Mouse (Mus musculus) liver, embryonic 12.5 days (tissue): ENCODE measurements around the gene Sox5. TPM values are rescaled to one million over a fixed set of nuclear protein-coding genes. Genes with fewer than 3 reads are reported as not detected.
"Not testable (repeated sequence)": the region's sequence is repeated elsewhere in the genome, so short reads cannot be mapped to it uniquely, and the experiment has no call there.

Experiments used
- ATAC-seq: fragments of 200-750 bp; cut with Nextera tagmentation; 2 replicates; pipeline ENCODE4 v1.8.0; 2017; ENCODE audit warnings: moderate number of reproducible peaks, mild to moderate bottlenecking, moderate library complexity
- H3K27ac ChIP-seq: fragments of 300-500 bp; sonication (generic); 2 replicates; pipeline ENCODE4 v1.5.1; 2016; ENCODE audit warnings: mild to moderate bottlenecking
- H3K27me3 ChIP-seq: fragments of 300-500 bp; sonication (generic); replicated peaks from 2 replicates; pipeline ENCODE4 v1.6.1; 2016; ENCODE audit warnings: mild to moderate bottlenecking, moderate library complexity
- H3K36me3 ChIP-seq: fragments of 300-500 bp; sonication (generic); 2 replicates; pipeline ENCODE4 v1.6.1; 2016; ENCODE audit warnings: mild to moderate bottlenecking, moderate library complexity
- H3K4me1 ChIP-seq: fragments of 300-500 bp; sonication (generic); 2 replicates; pipeline ENCODE4 v1.6.1; 2016
- H3K4me2 ChIP-seq: fragments of 300-500 bp; sonication (generic); 2 replicates; pipeline ENCODE4 v1.6.1; 2016; ENCODE audit warnings: mild to moderate bottlenecking, moderate library complexity
- H3K4me3 ChIP-seq: fragments of 300-500 bp; sonication (generic); 2 replicates; pipeline ENCODE4 v1.5.1; 2016; ENCODE audit warnings: mild to moderate bottlenecking, moderate library complexity
- H3K9ac ChIP-seq: fragments of 300-500 bp; sonication (generic); 2 replicates; pipeline ENCODE4 v1.6.1; 2016; ENCODE audit warnings: mild to moderate bottlenecking, moderate library complexity
- H3K9me3 ChIP-seq: fragments of 300-500 bp; sonication (generic); replicated peaks from 2 replicates; pipeline ENCODE4 v1.6.1; 2016; ENCODE audit warnings: mild to moderate bottlenecking, moderate library complexity
- WGBS: fragments of 180-500 bp; shearing (Covaris S2); methylation state at CpG from one replicate; pipeline ENCODE4 v1.1.7; 2016; ENCODE audit not compliant: insufficient replicate concordance; 5-methylcytosine and 5-hydroxymethylcytosine counted together
- polyA plus RNA-seq: library from polyadenylated mRNA; unstranded; fragments of >200 nt; fragmentation: Nextera tagmentation; extraction: Ambion mirVana; gene quantifications from 2 replicates; pipeline ENCODE4 v1.2.1, GENCODE M21; 2016

Gene Sox5
- polyA plus RNA-seq, 1 experiment from 2014 or later: 6.2 TPM

DNA sequence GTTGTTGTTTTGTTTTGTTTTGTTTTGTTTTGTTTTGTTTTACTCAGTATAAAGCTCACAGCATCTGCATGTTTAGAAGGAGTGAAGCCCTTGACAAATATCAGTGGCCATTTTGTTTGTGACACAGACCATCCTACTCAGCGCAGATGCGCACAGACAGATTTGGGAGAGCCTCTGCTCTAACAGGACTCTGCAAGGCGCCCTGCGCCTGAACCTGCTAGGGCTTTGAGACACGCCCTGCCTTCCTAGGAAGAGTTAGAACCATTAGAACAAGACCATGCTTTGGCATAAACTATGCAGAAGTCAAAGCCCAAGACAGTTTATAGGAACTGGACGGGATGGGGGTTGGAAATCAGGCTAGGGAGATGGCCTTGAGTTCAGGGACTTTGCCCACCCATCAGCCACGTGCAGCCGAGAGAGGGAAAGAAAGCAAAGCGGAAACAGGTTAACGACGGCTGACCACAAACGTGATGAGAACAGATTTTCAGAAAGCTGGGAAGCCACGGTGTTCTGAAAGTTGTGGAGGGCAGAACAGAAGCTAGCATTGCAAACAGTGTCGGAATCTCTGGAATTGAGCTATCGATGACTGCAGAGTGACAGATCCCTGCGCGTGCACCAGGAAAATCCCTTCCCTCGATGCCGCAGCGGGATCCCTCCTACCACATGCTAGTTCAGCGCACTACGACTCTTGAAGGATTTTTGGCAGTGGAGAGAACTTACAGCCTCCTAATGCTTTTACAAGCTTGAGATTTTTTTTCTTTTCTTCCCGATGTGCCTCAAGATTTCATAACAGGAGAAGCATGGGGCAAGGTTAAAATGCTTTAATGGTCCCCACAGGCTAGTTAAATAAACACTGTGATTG lies 482.9 kb downstream of the Sox5 start:
- Histone ChIP-seq H3K4me1 (no peaks in the 10 kb centered on the region), H3K27me3 (no peaks in the 10 kb centered on the region), H3K9ac (no peak overlapping the region), H3K4me2 (no peak overlapping the region), H3K4me3 (no peak overlapping the region), H3K9me3 (peaks cover 13% of the 10 kb centered on the region), H3K36me3 (no peaks in the 10 kb centered on the region), H3K27ac (no peak overlapping the region)
- WGBS: 72% methylated on average over 23 of the region's 23 CpGs
- ATAC-seq: no peak

DNA sequence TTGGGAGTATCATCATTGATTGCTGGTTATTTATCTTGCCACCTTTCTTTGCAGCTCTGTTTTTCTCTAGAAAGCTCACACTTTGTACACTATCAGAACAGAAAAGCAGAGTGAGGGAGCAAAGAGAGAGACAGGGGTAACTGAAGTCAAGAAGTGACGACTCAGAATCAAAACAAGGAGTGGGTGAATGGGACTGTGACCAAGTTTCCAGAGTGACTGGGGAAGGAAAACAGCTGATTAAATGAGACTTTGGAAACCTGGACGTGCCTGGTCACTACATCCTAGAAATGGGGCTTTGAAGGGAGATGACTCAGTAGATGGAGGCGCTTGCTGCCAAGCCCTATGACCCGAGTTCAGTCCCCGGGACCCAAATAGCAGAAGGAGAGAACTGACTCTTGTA lies 483.9 kb downstream of the Sox5 start:
- Histone ChIP-seq H3K4me2 (no peak overlapping the region), H3K9me3 (peaks cover 13% of the 10 kb centered on the region), H3K27me3 (no peaks in the 10 kb centered on the region), H3K9ac (no peak overlapping the region), H3K27ac (no peak overlapping the region), H3K36me3 (no peaks in the 10 kb centered on the region), H3K4me1 (no peaks in the 10 kb centered on the region), H3K4me3 (no peak overlapping the region)
- WGBS: 66% methylated on average over 5 of the region's 5 CpGs
- no peak for ATAC-seq

DNA sequence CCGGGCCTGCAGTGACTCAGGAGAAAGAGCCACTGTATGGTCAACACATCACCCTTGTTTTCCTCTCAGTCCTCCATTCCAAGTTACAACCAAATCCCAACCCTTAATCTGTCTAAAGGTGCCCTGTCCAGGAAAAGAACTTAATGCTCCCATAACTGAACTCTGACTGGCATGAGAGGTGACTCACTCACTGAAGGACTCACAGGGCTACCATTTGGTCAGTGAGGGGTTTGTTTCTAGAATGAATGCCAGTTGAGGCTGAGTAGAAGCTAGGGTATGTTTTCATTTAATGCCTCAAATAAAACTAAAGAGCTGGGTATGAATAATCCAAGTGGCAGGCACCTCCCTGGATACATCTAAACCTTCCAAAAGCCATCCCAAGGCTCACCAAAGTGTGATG lies 484.6 kb downstream of the Sox5 start:
- no peak overlapping the region for H3K4me3 ChIP-seq
- H3K27ac ChIP-seq: no peak overlapping the region
- 88% methylated on average over 1 of the region's 1 CpGs for WGBS
- H3K9ac ChIP-seq: no peak overlapping the region
- no peaks in the 10 kb centered on the region for H3K27me3 ChIP-seq
- peaks cover 10% of the 10 kb centered on the region for H3K9me3 ChIP-seq
- H3K4me2 ChIP-seq: no peak overlapping the region
- no peaks in the 10 kb centered on the region for H3K4me1 ChIP-seq
- no peaks in the 10 kb centered on the region for H3K36me3 ChIP-seq
- no peak for ATAC-seq

DNA sequence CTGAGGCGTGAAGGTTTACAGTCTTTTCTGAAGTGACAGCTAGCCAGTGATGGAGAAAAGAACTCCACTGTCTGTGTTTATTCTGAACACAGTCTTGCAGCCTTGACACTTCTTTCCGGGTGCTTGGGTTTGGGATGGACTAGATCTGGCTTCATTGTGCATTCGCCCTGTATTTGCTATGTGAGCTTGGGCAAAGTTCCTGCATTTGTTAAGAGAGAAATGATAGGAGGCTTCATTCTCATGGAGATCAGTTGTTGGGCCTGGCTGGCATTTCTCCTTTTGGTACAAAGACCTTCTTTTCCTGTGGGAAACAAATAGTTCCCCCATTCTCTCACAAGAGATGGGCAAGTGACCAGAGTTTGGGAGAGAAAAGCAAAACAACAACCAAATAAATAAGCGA lies 490.3 kb downstream of the Sox5 start:
- Histone ChIP-seq H3K9ac (no peak overlapping the region), H3K9me3 (peaks cover 10% of the 10 kb centered on the region), H3K4me1 (no peaks in the 10 kb centered on the region), H3K36me3 (no peaks in the 10 kb centered on the region), H3K27ac (no peak overlapping the region), H3K4me2 (no peak overlapping the region), H3K27me3 (no peaks in the 10 kb centered on the region), H3K4me3 (no peak overlapping the region)
- ATAC-seq: no peak
- 61% methylated on average over 4 of the region's 4 CpGs for WGBS

DNA sequence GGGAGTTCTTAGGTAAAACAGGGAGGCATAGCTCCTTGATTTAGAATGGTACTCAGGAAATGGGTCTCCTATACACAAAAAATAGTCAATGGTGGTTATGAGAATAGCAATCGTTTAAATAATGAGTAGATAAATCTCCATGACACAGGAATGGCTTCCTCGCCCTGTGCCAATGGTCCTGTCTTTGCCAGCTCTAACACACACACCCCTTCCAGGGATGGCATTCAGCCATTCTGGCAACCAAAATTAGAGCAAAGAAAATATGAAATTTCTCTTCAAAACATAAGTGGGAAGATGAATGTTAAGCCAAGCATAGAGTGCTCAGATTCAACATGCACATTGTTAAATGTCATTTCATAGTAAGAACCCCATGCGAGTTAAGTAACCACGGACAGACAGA lies 495.7 kb downstream of the Sox5 start:
- Histone ChIP-seq H3K4me3 (no peak overlapping the region), H3K4me1 (no peaks in the 10 kb centered on the region), H3K27ac (no peak overlapping the region), H3K27me3 (no peaks in the 10 kb centered on the region), H3K9me3 (no peaks in the 10 kb centered on the region; the same call in 1 of the 2 replicates), H3K36me3 (no peaks in the 10 kb centered on the region), H3K4me2 (no peak overlapping the region), H3K9ac (no peak overlapping the region)
- WGBS: 71% methylated on average over 4 of the region's 4 CpGs
- ATAC-seq: no peak

DNA sequence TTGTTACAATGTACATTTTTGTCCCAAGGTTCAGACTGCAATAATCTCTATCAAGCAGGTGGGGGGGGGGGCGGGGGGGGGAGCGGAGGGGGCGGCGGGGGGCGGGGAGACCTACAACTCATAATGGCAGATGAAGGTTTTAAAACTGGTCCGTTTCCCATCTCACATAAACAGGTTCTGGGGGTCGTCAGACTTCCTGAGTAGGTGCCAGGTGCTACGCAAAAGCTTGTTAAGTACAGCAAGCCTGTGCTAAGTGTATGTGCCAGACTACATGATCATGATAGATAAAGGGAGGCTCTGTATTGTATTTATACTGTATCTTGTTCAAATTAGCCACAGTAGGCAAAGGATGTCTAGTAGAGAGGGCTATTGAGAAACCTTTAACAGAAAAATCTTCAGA lies 498.6 kb downstream of the Sox5 start:
- Histone ChIP-seq H3K9ac (no peak overlapping the region), H3K27me3 (no peaks in the 10 kb centered on the region), H3K4me1 (no peaks in the 10 kb centered on the region), H3K4me3 (no peak overlapping the region), H3K27ac (no peak overlapping the region), H3K36me3 (no peaks in the 10 kb centered on the region), H3K9me3 (no peaks in the 10 kb centered on the region; the same call in 1 of the 2 replicates), H3K4me2 (no peak overlapping the region)
- ATAC-seq: no peak
- WGBS: 74% methylated on average over 4 of the region's 8 CpGs

DNA sequence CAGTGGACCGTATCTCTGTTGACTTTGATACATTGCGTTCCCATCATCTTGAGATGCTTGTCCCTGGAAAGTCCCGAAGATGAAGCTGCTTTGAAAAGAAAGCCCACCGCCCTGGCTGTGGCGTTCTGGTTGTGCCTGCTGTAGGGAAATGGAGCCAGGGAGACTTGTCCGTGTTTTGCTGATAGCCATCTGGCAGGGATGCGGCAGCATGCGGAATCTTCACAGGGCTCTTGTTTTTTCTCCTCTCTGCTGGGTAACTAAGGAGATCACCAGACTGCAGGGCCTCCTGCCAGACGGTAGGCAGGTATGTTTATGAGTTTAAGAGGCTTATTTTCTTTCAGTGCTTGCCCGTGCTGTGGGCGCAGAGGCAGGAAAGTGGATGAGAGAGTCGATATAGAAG lies 499.0 kb downstream of the Sox5 start:
- WGBS: 72% methylated on average over 12 of the region's 12 CpGs
- no peak overlapping the region for H3K27ac ChIP-seq
- H3K4me3 ChIP-seq: no peak overlapping the region
- no peak for ATAC-seq
- H3K4me2 ChIP-seq: no peak overlapping the region
- H3K36me3 ChIP-seq: no peaks in the 10 kb centered on the region
- no peak overlapping the region for H3K9ac ChIP-seq
- H3K9me3 ChIP-seq: no peaks in the 10 kb centered on the region; the same call in 1 of the 2 replicates
- no peaks in the 10 kb centered on the region for H3K4me1 ChIP-seq
- H3K27me3 ChIP-seq: no peaks in the 10 kb centered on the region

DNA sequence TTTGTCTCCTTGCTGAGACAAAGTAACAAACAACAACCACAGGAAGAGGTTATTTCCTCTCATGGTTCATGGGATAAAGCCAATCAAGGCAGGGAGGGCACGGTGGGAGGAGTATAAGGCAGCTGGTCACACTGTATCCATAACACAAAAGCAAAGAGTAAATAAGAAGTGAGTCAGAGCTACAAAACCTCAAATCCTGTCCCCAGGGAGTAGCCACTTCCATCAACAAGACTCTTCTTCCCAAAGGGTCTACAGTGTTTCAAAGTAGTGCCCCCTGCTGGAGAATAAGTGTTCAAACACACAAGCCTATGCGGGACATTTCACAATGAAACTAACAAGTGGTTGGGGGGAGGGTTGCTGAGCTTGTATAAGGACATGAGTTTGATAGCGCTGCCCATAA lies 500.1 kb downstream of the Sox5 start:
- no peak overlapping the region for H3K4me3 ChIP-seq
- ATAC-seq: no peak

DNA sequence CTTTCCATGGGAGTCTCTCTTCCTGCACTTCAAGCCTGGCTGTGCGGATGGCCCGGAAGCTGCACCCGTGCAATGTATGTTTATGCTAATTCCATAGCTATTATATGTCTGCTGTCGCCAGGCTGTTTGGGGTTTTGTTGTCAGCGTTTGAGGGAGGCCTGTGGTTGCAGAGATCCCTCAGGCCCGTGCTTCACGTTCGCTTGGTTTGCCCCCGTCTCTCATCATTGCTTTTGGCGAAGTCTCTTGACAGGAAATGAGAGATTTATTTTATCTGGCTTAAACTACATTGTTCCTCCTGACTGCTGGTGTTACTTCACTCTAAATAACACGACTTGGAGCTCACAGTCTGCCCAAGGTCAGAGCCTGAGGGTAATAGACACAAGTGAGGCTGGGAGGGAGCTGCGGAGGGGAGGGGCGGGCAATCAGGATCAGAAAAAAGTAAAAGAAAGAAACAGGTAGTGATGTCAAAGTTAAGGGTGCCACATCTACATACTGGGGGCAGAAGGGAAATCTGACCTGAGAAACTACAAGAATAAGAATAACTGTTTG lies 503.2 kb downstream of the Sox5 start:
- ATAC-seq: no peak
- Histone ChIP-seq H3K27ac (no peak overlapping the region), H3K4me3 (no peak overlapping the region), H3K4me1 (no peaks in the 10 kb centered on the region), H3K27me3 (no peaks in the 10 kb centered on the region), H3K9ac (no peak overlapping the region), H3K36me3 (no peaks in the 10 kb centered on the region), H3K9me3 (no peaks in the 10 kb centered on the region; the same call in 1 of the 2 replicates), H3K4me2 (no peak overlapping the region)
- WGBS: 59% methylated on average over 13 of the region's 13 CpGs

More for the DNA sequence above, 500.1 kb downstream of the Sox5 start:
- Histone ChIP-seq H3K4me1 (no peaks in the 10 kb centered on the region), H3K36me3 (no peaks in the 10 kb centered on the region), H3K27ac (no peak overlapping the region), H3K9me3 (no peaks in the 10 kb centered on the region; the same call in 1 of the 2 replicates), H3K27me3 (no peaks in the 10 kb centered on the region), H3K9ac (no peak overlapping the region), H3K4me2 (no peak overlapping the region)
- 70% methylated on average over 3 of the region's 3 CpGs for WGBS

DNA sequence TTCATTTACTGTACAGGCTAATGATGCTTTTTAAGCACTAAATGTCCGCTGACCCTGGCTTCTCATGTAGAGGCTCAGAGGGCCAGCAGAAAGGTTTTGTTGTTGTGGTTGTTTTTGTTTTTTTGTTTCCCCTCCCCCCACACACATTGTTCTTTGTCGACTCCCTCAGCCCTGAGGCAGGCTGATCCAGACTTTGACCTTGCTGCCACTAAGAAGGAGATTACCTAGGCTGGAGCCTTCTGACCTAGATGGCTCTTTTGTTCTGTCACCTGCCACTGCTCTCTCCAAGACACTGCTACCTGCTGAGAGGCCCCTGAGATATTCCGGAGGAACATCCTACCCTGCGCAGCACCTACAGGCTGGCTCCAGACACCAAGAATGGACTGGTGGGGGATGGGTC lies 508.4 kb downstream of the Sox5 start:
- H3K4me2 ChIP-seq, H3K4me1 ChIP-seq, H3K4me3 ChIP-seq, H3K9ac ChIP-seq, H3K27ac ChIP-seq, H3K27me3 ChIP-seq, ATAC-seq, H3K9me3 ChIP-seq, H3K36me3 ChIP-seq: not testable (repeated sequence)
- WGBS: 57% methylated on average over 4 of the region's 4 CpGs

DNA sequence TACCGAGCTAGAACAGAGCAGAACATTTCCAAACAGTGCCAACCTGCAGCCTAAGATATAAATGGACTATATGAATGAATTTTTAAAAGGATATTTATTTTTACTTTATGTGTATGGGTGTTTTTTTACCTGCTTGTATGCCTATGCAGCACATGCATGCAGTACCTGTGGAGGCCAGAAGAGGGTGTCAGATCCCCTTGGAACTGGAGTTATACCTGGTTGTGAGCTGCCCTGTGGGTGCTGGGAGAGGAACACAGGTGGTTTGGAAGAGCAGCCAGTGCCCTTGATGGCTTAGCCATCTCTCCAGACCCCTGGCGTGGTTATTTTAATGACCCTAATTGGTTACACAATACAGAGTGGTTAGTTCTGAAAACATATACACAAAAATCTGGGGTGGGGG lies 510.5 kb downstream of the Sox5 start:
- WGBS: 73% methylated on average over 2 of the region's 2 CpGs
- no peaks in the 10 kb centered on the region for H3K9me3 ChIP-seq
- ATAC-seq: no peak
- no peaks in the 10 kb centered on the region for H3K36me3 ChIP-seq
- H3K4me1 ChIP-seq: no peaks in the 10 kb centered on the region
- H3K4me3 ChIP-seq: no peak overlapping the region
- H3K27ac ChIP-seq: no peak overlapping the region
- no peaks in the 10 kb centered on the region for H3K27me3 ChIP-seq
- no peak overlapping the region for H3K9ac ChIP-seq
- no peak overlapping the region for H3K4me2 ChIP-seq

DNA sequence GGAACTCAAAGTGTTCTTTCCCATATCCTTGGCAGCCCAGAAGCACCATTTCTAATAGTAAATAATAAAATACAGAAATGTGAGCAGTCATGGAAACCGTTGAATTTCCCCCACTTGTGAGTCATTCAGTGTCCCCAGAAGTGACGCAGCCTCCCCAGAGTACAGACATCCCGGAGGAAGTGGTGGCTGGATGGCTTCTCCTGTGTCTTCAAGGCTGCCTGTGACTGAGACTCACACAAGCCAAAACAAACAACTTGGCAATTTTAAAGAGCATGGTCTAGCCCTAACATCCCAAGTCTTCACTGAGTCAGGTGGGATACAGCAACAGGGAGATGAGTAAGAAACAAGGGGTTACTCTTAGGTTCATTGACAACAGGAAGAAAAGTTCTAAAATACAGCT lies 511.5 kb downstream of the Sox5 start:
- Histone ChIP-seq H3K9me3 (no peaks in the 10 kb centered on the region), H3K4me1 (0 out of 2 replicates have a peak, but pooled peaks cover 5% of the 10 kb centered on the region), H3K9ac (no peak overlapping the region), H3K27me3 (no peaks in the 10 kb centered on the region), H3K27ac (no peak overlapping the region), H3K4me2 (no peak overlapping the region), H3K4me3 (no peak overlapping the region), H3K36me3 (no peaks in the 10 kb centered on the region)
- WGBS: 62% methylated on average over 3 of the region's 3 CpGs
- ATAC-seq: no peak
